Mouse (Mus musculus): Measurements from ENCODE around the gene Tmem51. TPM values are rescaled to one million over a fixed set of nuclear protein-coding genes. Genes with fewer than 3 reads are reported as not detected.
A peak's percentile ranks its signal among the peaks of the same experiment; 100 is the strongest.

The Tmem51 gene
- polyA plus RNA-seq, 1 experiment: 26.2 TPM

- Histone ChIP-seq H3K27me3 (ENCODE audit: control insufficient read depth, insufficient read depth, low read length) (no peaks in the 10 kb centered on the region), H3K27ac (ENCODE audit: insufficient read depth, low read length) (no peak overlapping the region), H3K4me3 (replicated peaks; ENCODE audit: insufficient read depth, low read depth, low read length) (no peak overlapping the region), H3K4me1 (ENCODE audit: control insufficient read depth, insufficient read depth, low read length) (peaks cover 5% of the 10 kb centered on the region; the same call in 1 of the 2 replicates)
- DNase-seq: peak; percentile 74 to 81
- 32% methylated on average over 8 of the region's 8 CpGs for WGBS
- peak; percentile 100 for TF ChIP-seq CTCF (IDR thresholded peaks at IDR 0.05; ENCODE audit: borderline replicate concordance, insufficient read depth, low read depth, low read length)
- no peak for TF ChIP-seq POLR2A (IDR thresholded peaks at IDR 0.05; ENCODE audit: borderline replicate concordance, insufficient read depth, low read length)
Observed at GRCm38 (mm10) chr4:142113306-142113705, 29.2 kb upstream of the Tmem51 start.

GRCm38 (mm10) chr4:142103081-142103671 lies 19.1 kb upstream of the Tmem51 start:
- WGBS: 62% methylated on average over 12 of the region's 12 CpGs
- no peak overlapping the region for H3K27ac ChIP-seq (ENCODE audit: insufficient read depth, low read length)
- no peaks in the 10 kb centered on the region for H3K4me1 ChIP-seq (ENCODE audit: control insufficient read depth, insufficient read depth, low read length)
- H3K4me3 ChIP-seq (replicated peaks; ENCODE audit: insufficient read depth, low read depth, low read length): no peak overlapping the region
- no peak for TF ChIP-seq POLR2A (IDR thresholded peaks at IDR 0.05; ENCODE audit: borderline replicate concordance, insufficient read depth, low read length)
- TF ChIP-seq CTCF (IDR thresholded peaks at IDR 0.05; ENCODE audit: borderline replicate concordance, insufficient read depth, low read depth, low read length): no peak
- no peaks in the 10 kb centered on the region for H3K27me3 ChIP-seq (ENCODE audit: control insufficient read depth, insufficient read depth, low read length)
- DNase-seq: no peak

GRCm38 (mm10) chr4:142098303-142098702 lies 14.2 kb upstream of the Tmem51 start:
- 10% methylated on average over 8 of the region's 8 CpGs for WGBS
- Histone ChIP-seq H3K27me3 (ENCODE audit: control insufficient read depth, insufficient read depth, low read length) (no peaks in the 10 kb centered on the region), H3K4me1 (ENCODE audit: control insufficient read depth, insufficient read depth, low read length) (peaks cover 7% of the 10 kb centered on the region), H3K27ac (ENCODE audit: insufficient read depth, low read length) (no peak overlapping the region), H3K4me3 (replicated peaks; ENCODE audit: insufficient read depth, low read depth, low read length) (no peak overlapping the region)
- peak; percentile 73 to 86 for DNase-seq
- no peak for TF ChIP-seq POLR2A (IDR thresholded peaks at IDR 0.05; ENCODE audit: borderline replicate concordance, insufficient read depth, low read length)
- TF ChIP-seq CTCF (IDR thresholded peaks at IDR 0.05; ENCODE audit: borderline replicate concordance, insufficient read depth, low read depth, low read length): peak; percentile 87

- H3K27ac ChIP-seq (ENCODE audit: insufficient read depth, low read length): no peak overlapping the region
- H3K27me3 ChIP-seq (ENCODE audit: control insufficient read depth, insufficient read depth, low read length): no peaks in the 10 kb centered on the region
- 40% methylated on average over 5 of the region's 5 CpGs for WGBS
- peaks cover 7% of the 10 kb centered on the region for H3K4me1 ChIP-seq (ENCODE audit: control insufficient read depth, insufficient read depth, low read length)
- H3K4me3 ChIP-seq (replicated peaks; ENCODE audit: insufficient read depth, low read depth, low read length): no peak overlapping the region
- no peak for DNase-seq
- no peak for TF ChIP-seq CTCF (IDR thresholded peaks at IDR 0.05; ENCODE audit: borderline replicate concordance, insufficient read depth, low read depth, low read length)
- TF ChIP-seq POLR2A (IDR thresholded peaks at IDR 0.05; ENCODE audit: borderline replicate concordance, insufficient read depth, low read length): no peak
Observed at GRCm38 (mm10) chr4:142097871-142098270, 13.8 kb upstream of the Tmem51 start.

- Histone ChIP-seq H3K27ac (ENCODE audit: insufficient read depth, low read length) (no peak overlapping the region), H3K4me3 (replicated peaks; ENCODE audit: insufficient read depth, low read depth, low read length) (no peak overlapping the region), H3K27me3 (ENCODE audit: control insufficient read depth, insufficient read depth, low read length) (no peaks in the 10 kb centered on the region), H3K4me1 (ENCODE audit: control insufficient read depth, insufficient read depth, low read length) (peaks cover 7% of the 10 kb centered on the region)
- no peak for TF ChIP-seq CTCF (IDR thresholded peaks at IDR 0.05; ENCODE audit: borderline replicate concordance, insufficient read depth, low read depth, low read length)
- 12% methylated on average over 15 of the region's 15 CpGs for WGBS
- DNase-seq: peak; percentile 72
Observed at GRCm38 (mm10) chr4:142095513-142096241, 11.6 kb upstream of the Tmem51 start.

- WGBS: 92% methylated on average over 11 of the region's 11 CpGs
- Histone ChIP-seq H3K4me1 (ENCODE audit: control insufficient read depth, insufficient read depth, low read length) (peaks cover 16% of the 10 kb centered on the region), H3K27me3 (ENCODE audit: control insufficient read depth, insufficient read depth, low read length) (no peaks in the 10 kb centered on the region), H3K4me3 (replicated peaks; ENCODE audit: insufficient read depth, low read depth, low read length) (no peak overlapping the region), H3K27ac (ENCODE audit: insufficient read depth, low read length) (no peak overlapping the region)
- TF ChIP-seq POLR2A (IDR thresholded peaks at IDR 0.05; ENCODE audit: borderline replicate concordance, insufficient read depth, low read length): no peak
- TF ChIP-seq CTCF (IDR thresholded peaks at IDR 0.05; ENCODE audit: borderline replicate concordance, insufficient read depth, low read depth, low read length): no peak
- no peak for DNase-seq
Observed at GRCm38 (mm10) chr4:142094386-142094785, 10.3 kb upstream of the Tmem51 start.

- peaks cover 31% of the 10 kb centered on the region for H3K4me1 ChIP-seq (ENCODE audit: control insufficient read depth, insufficient read depth, low read length)
- no peak overlapping the region for H3K4me3 ChIP-seq (replicated peaks; ENCODE audit: insufficient read depth, low read depth, low read length)
- TF ChIP-seq POLR2A (IDR thresholded peaks at IDR 0.05; ENCODE audit: borderline replicate concordance, insufficient read depth, low read length): no peak
- no peak for TF ChIP-seq CTCF (IDR thresholded peaks at IDR 0.05; ENCODE audit: borderline replicate concordance, insufficient read depth, low read depth, low read length)
- H3K27ac ChIP-seq (ENCODE audit: insufficient read depth, low read length): no peak overlapping the region
- H3K27me3 ChIP-seq (ENCODE audit: control insufficient read depth, insufficient read depth, low read length): no peaks in the 10 kb centered on the region
- no peak for DNase-seq
- 89% methylated on average over 2 of the region's 2 CpGs for WGBS
Observed at GRCm38 (mm10) chr4:142091100-142091499, 7.0 kb upstream of the Tmem51 start.

GRCm38 (mm10) chr4:142089966-142090365 lies 5.9 kb upstream of the Tmem51 start:
- DNase-seq: peak; percentile 59 to 62
- Histone ChIP-seq H3K27me3 (ENCODE audit: control insufficient read depth, insufficient read depth, low read length) (no peaks in the 10 kb centered on the region), H3K27ac (ENCODE audit: insufficient read depth, low read length) (no peak overlapping the region), H3K4me3 (replicated peaks; ENCODE audit: insufficient read depth, low read depth, low read length) (no peak overlapping the region), H3K4me1 (ENCODE audit: control insufficient read depth, insufficient read depth, low read length) (peaks cover 31% of the 10 kb centered on the region)
- WGBS: 17% methylated on average over 6 of the region's 6 CpGs
- no peak for TF ChIP-seq CTCF (IDR thresholded peaks at IDR 0.05; ENCODE audit: borderline replicate concordance, insufficient read depth, low read depth, low read length)
